Mouse (Mus musculus): ENCODE results near the gene Alpi.
A peak's percentile ranks its signal among the peaks of the same experiment; 100 is the strongest.

Alpi gene

DNA sequence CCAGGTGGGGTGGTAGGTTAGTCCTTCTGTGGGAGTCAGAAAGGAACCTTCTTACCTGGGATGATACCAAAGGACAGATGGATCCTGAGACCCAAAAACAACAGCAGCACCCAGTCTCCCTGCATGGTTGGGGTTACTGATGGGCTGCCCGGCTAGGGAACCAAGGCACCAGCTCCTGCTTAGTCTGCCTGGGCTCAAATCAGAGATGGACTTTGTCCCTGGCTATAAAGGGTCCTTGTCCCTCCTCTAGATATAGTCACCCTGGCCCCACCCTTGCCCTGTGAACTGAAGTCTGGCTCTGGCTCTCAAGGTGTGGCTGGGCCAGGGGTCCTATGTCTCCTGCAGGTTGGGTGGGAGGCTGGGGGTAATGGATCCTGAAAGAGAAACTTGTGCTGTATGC lies at the start of gene Alpi:
Alpi (minus strand) TSS at position 196 of the 400 bp plus-strand sequence.
- no peak for DNase-seq (ENCODE audit: low read depth, low spot score)

DNA sequence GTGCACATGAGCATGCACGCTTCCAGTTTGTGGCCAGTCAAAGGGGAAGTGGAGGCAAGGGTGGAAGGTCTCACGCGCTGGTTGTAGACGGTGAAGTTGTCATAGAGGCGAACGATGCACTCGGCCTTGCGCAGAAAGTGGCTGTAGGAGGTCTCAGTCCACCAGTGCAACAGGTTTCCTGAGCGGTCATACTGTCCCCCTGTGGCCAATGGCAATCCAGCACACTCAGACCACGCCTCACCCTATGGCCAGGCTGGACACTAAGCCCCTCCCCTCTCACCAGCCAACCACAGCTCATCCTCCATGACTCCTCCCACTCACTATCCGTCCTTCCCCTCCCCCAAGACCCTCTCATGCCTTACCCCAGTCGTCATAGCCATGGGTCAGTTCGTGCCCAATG lies 48.0 kb upstream of the Alpi start:
- no peak for DNase-seq (ENCODE audit: low read depth, low spot score)

DNA sequence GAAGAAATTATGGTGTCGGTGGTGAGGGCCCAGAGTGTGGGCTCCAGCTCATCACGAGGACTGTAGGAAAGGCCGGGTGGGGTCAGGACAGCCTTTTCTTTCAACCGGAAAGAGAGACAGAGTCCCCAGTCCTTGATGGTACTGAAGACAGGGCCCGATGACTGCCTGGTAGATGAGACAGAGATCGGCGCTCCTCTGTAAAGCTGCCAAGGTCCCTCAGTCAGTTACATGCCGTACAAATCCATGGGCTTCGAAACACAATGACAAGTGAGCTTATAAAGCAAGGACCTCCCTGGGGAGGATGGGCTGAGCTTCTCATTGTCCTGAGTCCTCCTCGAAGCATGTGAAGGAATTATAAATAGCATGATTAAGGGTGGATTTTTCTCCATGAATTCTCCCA lies 41.7 kb upstream of the Alpi start:
- no peak for DNase-seq (ENCODE audit: low read depth, low spot score)

DNA sequence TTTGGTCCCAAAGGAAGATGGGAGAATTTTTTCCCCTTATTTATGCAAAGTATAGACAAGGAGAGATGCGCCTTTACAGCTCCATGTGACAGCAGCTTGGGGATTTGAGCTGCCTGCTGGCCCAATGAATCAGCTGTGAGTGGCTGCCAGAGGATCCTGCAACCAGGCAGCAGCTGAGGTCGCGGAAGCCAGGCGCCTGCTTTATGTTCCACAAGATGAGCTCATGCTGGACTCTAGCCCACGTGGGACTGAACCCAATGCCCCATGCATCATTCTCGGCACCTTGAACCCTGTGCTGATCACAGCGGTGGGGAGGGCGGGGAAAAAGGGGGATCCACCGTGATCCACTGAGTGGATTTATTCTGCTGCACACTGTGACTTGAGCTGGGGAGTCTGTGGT lies 41.0 kb upstream of the Alpi start:
- DNase-seq (ENCODE audit: low read depth, low spot score), result no peak

DNA sequence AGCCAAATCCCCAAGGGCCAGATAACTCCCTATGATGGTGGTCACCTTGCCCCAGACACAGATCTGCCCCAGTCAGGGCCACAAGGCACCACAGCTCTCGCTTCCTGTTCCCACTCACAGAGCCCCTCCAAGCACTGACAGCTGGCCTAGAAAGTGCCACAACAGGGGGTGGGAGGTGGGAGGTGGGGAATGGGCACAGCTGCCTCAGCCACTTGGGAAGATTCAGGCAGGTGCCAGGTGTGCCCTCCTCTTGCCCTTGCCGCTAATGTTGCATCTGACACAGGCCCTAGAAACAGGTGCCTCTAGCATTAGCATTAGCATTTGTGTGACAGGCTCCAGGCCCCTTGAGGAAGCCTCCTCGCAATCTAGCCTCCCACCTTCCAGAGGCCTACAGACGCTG lies 40.1 kb upstream of the Alpi start:
- DNase-seq (ENCODE audit: low read depth, low spot score), result no peak

DNA sequence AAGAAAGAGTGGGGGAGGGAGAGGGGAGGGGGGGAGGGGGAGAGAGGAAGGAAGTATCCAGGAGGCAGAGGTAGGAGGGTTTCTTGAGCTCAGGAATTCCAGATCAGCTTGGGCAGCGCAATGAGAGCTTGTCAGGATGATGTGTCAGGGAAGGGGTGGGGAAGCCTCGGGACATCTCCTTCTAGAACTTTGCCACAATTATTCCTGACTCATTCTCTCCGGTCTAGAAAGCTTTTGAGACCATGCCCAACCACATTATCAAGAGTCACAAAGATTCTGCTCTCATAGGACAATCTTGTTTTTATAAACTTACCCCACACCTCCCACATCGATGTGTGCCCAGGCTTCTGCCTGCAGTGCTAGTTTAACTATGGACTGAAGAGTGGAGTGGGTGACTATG lies 30.4 kb upstream of the Alpi start:
- DNase-seq (ENCODE audit: low read depth, low spot score), result no peak

DNA sequence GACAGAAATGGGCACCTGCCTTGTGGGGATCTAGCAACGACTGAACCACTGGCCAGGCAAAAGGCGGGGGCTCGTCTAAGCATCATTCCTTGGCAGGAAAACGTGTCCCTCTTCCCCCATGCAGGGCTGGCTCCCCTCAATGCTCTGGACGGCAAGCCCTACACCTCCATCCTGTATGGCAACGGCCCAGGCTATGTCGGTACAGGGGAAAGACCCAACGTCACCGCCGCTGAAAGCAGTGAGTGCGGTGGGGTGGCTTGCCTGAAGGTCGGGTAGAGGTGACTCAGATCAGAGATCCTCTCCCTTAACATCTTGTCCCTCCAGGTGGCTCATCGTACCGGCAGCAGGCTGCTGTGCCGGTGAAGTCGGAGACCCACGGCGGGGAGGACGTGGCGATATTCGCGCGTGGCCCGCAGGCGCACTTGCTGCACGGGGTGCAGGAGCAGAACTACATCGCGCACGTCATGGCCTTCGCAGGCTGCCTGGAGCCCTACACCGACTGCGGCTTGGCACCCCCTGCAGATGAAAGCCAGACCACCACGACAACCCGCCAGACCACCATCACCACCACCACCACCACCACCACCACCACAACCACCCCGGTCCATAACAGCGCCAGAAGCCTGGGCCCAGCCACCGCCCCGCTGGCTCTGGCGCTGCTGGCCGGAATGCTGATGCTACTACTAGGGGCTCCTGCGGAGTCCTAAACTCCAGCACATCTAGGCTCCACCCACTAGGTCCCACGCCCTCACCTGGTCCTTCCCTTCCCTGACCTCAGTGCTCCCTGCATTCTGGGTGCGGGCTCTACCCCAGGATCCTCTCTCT lies 26.0 kb upstream of the Alpi start:
- DNase-seq (ENCODE audit: low read depth, low spot score), result no peak

DNA sequence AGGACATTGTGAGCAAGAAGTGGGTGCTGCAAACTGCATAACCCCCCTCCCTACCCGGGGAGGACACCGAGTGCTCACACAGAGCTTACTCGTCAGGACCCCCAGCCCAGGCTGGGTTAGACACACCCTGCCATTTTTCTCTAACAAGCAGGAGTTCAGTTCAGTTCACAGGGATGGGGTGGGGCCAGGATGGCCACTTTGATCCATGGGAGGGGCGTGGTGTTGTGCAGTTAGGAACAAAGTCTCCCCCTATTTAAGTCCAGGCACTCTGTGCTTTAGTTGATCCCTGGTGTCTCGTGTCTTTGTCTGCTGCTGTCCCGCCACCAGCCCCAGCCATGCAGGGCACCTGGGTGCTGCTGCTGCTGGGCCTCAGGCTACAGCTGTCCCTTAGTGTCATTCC lies 23.3 kb upstream of the Alpi start, which contains the start of gene Akp3:
Akp3 (plus strand) TSS at position 301 of the 400 bp plus-strand sequence.
- no peak for DNase-seq (ENCODE audit: low read depth, low spot score)

DNA sequence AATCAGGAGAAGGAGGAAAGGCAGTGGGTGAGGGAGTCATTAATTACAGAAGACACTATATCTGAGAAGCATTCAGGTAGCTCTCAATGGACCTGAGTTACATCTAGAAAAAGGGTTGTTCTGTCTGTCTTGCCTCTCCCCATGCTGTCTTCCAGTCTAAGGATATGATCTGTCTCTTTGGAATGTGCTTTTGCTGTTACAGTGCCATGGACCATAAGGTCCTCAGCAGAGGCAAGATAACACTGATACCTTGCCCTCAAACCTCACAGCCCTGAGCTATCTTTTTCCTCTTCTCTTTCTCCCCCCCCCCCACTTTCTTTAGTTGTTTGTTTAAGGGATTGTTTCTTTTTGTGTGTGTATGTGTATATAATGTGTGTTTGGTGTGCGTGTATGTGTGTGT lies 13.4 kb upstream of the Alpi start:
- no peak for DNase-seq (ENCODE audit: low read depth, low spot score)

DNA sequence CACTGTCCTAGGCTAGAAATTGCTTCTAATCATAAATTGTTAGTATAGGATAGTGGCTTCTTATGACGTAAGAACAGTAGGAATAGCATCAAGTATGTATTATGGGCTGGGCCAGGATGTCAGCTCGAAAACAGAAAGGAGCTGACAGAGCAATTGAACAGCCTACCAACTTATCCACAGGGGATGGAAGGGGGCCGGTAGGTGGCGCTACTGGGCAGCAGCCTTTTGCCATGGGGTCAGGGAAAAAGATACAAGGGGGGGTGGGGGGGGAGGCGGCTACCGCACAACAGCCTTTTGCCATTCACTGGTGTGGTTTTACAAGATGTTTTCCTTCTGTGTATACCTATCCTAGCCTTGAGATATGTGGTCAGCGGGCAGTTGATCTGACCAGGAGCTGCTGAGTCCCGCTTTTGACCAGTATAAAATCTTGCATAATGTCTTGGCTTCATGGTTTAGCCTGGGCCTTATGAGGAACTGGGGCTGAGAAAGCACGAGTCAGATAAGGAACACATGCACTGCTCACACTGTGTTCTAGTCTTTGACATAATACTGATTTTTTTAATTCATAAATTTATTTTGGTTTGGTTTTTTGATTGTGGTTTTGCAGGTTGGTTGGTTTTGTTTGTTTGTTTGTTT lies 10.4 kb upstream of the Alpi start:
- peak; percentile 9 for DNase-seq (ENCODE audit: low read depth, low spot score)

DNA sequence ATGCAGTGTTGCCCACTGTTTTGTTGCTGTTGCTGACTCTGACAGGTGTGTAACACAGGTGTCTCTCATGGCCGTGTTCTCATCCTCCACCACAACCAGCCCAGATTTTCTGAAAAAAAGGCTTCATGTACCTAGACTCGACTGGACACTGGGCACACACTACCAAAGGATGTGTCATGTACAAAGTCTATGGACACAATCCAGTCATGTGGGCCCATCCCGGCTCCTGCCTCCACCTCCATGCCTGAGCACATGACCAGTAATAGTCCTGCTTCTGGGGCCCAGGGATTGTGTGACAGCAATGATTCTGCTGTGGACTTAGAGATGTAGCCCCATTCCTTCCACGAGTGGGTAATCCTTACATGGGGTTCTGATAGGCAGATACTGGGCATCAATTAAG lies 7.2 kb upstream of the Alpi start:
- no peak for DNase-seq (ENCODE audit: low read depth, low spot score)

DNA sequence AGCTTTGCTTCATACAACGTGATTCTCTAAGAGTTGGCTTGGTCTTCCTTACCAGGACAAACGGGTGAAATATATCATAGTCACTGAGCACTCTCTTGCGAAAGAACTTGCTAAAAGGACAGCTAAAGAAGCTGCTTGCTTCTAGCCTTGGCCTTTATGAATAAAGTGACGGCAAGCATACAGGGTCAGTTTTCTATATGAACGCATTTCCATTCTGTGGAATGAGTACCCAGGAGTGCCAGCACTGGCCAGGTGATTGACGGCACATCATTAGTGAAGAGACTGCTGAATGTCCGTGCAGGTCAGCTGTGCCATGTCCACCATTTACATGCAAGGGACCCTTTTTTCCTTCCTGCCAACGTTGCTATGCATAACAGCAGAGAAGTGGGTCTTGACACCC lies 5.1 kb upstream of the Alpi start:
- no peak for DNase-seq (ENCODE audit: low read depth, low spot score)

DNA sequence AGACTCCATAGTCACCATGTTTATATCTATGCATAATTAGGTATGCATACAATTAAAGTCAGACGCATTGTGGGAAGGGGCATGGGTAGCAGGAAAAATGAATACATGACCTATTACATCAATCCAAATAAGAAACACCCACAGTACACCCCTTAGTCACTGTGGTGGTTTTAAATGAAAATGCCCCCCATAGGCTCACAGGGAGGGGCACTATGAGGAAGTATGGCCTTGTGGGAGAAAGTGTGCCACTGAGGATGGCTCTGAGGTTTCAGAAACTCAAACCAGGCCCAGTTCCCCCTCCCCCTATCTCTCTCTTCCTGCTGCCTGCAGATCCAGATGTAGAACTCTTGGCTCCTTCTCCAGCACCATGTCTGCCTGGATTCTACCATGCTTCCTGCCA lies 2.5 kb upstream of the Alpi start:
- no peak for DNase-seq (ENCODE audit: low read depth, low spot score)

DNA sequence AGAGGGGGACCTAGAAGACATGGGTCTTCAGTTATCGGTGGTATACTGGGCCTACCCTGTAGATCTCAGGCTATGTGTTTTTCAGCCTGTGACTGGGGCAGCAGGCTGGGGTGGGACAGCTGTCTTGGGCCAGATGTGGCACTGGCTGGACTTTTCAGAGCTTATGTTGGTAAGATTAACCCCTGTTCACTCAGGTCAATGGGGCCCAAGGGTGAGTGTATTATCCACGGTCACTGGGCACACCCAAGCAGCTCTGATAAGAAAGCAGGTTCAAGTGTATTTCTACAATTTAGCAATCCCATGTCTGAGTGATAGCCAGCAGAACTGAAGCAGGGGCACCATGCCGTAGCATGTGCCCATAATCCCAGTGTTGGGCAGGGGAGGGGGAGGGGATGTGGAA lies 708 bp upstream of the Alpi start:
- no peak for DNase-seq (ENCODE audit: low read depth, low spot score)

DNA sequence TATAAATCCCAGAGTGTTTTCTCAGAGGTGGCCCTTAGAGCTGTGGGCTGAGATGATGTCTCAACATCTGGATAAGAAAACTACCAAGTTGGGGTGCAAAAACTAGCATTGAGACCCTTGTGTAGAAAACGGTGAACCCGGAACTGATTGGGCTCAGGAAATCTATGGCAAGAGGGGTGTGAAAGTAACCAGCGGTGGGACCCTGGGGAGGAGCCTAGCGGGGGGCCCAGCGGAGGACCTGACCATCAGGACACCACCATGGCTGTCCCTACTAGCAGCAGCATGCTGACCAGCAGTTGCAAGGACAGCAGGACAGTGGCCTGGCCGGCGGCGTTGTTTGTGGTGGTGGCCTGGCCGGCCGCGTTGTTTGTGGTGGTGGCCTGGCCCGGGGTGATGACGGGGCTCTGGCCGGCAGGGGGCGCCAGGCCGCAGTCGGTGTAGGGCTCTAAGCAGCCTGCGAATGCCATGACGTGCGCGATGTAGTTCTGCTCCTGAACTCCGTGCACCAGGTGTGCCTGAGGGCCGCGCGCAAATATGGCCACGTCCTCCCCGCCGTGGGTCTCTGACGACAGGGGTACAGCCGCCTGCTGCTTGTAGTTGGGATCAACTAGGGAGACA lies 2.9 kb downstream of the Alpi start:
- DNase-seq (ENCODE audit: low read depth, low spot score), result no peak

DNA sequence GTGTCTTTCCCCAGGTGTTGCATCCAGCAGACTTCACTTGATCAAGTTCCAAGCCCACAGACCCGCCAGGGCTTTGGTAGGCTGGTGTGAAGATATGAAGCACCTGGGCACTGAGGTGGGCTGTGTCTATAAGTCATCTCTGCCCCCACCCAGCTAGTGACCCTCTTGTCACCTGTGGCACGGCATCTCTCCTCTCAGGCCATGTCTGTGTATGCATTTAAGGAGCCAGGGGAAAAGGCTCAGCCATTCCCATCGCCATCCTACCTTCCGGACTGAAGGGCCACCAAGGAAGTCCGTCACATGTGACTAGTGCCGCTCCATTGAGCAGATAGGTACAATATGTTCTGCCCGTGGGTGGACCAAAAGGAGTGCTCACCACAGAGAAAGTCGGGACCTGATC lies 5.8 kb downstream of the Alpi start:
- DNase-seq (ENCODE audit: low read depth, low spot score), result no peak

DNA sequence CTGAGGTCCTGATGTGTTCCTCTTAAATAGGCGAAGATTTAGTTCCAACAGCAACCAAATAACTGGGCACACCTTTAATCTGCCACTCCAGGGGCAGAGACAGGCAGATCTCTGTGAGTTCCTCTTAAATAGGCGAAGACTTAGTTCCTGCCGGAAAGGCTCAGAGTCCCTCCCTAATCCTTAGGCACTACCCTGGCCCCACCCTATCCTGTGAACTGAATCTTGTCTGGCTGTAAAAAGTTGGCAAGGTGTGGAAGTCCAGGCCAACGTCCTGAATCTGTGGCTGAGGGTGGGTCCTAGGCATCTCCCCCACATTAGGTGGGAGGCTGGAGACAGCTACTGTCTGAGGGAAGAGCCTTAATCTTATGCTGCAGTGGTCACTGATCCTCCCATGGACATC lies 11.6 kb downstream of the Alpi start, which contains the start of gene Alppl2:
Alppl2 (minus strand) TSS at position 101 of the 400 bp plus-strand sequence.
- DNase-seq (ENCODE audit: low read depth, low spot score), result no peak

DNA sequence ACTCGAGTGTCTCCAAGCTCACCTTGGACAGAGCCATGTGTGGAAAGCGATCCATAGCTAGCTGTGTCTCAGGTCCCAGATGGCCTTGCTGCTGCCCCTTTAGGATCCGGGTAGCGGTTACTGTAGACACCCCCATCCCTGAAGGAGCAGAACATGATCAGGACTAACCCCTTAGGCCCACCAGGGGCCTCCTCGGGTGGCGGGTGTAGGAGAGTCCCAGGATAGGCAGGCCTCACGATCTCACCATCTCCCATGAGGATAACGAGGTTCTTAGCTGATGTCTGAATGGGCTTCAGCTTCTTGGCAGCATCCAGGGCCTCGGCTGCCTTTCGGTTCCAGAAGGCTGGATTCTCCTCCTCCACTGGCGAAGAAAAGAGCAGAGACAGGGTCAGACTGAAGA lies 12.2 kb downstream of the Alpi start:
- no peak for DNase-seq (ENCODE audit: low read depth, low spot score)

DNA sequence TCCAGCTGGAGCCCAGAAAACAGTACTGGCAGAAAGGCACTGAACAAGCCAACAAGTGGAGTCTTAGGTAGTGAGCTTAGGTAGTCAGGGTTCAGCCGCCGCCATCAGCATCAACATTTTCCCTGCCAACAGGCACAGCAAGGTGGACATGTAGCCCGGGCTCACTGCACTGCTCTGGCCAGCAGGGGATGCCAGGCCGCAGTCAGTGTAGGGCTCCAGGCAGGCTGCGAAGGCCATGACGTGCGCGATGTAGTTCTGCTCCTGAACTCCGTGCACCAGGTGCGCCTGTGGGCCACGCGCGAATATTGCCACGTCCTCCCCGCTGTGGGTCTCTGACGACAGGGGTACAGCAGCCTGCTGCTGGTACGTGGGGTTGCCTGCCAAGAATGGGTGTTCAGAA lies 14.4 kb downstream of the Alpi start:
- no peak for DNase-seq (ENCODE audit: low read depth, low spot score)

DNA sequence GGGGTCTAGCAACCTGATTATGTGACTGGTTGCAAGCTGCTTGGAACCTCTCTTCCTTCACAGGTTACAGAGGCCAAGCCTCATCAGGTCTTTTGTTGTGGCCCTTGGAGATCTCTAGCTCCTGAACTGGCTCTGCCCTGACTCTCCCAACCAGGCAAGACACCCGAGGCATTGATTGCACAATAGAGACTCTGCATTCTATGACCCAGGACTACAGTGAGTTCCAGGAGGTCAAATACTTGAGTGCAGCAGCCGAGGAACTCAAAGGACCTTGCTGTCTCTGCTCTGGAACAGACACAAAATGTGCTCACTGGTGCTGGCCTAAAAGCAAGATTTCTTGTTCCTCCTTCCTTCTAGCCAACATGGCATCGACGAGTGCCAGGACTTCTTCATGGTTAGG lies 15.2 kb downstream of the Alpi start:
- DNase-seq (ENCODE audit: low read depth, low spot score), result no peak

DNA sequence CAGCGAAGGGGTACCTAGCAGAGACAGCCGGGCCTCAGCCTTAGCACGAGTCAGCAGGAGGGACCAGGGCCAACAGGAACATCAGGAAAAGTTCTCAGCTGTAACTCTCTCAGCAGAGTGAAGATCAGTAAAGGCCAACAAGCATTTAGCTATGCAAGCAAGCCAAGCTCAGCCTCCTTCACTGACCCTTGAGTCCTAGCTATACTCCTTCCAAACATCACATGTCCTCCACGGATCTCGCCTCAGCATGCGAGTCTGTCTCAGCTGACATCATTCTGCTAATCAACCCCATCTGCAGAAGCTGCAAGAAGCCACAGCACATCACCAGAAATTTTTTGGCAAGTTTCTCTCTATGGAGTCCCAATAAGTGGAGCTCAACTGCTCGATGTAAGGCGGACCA lies 27.6 kb downstream of the Alpi start:
- DNase-seq (ENCODE audit: low read depth, low spot score), result no peak

DNA sequence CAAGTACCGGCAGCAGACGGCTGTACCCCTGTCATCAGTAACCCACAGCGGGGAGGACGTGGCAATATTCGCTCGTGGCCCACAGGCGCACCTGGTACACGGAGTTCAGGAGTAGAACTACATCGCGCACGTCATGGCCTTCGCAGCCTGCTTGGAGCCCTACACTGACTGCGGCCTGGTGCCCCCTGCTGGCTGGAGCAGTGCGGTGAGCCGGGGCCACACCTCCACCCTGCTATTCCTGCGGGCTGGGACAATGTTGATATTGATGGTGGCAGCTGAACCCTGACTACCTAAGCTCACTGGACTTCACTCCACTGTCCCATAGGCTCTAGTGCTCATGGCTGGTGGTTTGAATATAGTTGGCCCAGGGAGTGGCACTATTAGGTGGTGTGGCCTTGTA lies 30.7 kb downstream of the Alpi start:
- DNase-seq (ENCODE audit: low read depth, low spot score), result no peak

DNA sequence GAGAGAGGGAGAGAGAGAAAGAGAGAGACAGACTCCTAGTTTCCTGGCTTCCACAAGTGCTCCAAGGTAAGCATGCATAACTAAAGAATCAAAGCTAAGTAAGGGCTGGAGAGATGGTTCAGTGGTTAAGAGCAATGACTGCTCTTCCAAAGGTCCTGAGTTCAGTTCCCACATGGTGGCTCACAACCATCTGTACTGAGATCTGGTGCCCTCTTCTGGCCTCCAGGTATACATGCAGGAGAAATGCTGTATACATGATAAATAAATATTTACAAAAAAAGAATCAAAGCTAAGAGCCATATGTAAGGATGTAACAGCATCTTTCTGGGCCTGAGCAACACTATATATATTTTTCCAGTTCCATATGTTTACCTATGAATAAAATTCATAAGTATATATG lies 40.5 kb downstream of the Alpi start:
- no peak for DNase-seq (ENCODE audit: low read depth, low spot score)

Data from retina, adult 2 months (tissue).